Mouse (Mus musculus) liver, postnatal 0 days (tissue): Measurements from ENCODE around the gene Sec24d.

Source experiments
- CTCF ChIP-seq: sonication (generic); IDR thresholded peaks from 2 replicates; pipeline ENCODE4 v1.5.1; 2016; ENCODE audit warnings: antibody characterized with exemption, low read depth
- EP300 ChIP-seq: IDR thresholded peaks from 2 replicates; pipeline ENCODE4 v1.6.1; 2016; ENCODE audit warnings: antibody characterized with exemption, low read depth, mild to moderate bottlenecking

DNA sequence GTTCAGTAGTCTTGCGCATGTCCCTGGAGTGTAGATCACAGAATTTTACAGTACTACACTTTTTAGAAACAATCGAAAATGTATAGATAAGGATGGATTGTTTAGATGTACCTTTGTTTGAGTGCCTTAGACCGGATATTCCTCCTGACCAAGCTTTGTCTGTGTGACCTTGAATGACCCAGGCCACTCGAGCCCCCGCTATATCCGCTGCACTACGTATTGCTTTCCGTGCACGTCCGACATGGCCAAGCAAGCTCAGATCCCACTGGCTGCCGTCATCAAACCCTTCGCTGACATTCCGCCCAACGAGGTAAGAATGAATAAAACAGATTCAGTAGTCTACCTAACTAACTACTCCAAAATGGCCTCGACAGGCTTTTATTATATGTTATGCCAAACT, 38.4 kb downstream of the Sec24d start:
- TF ChIP-seq CTCF (no peak), EP300 (no peak)
